Mouse (Mus musculus): ENCODE data around the gene Tnrc18. TPM values are rescaled to one million over a fixed set of nuclear protein-coding genes. Genes with fewer than 3 reads are reported as not detected.

Tnrc18 gene
- total and polyA plus RNA-seq, 2 experiments from 2014 or later: 19.4 to 114 TPM

DNA sequence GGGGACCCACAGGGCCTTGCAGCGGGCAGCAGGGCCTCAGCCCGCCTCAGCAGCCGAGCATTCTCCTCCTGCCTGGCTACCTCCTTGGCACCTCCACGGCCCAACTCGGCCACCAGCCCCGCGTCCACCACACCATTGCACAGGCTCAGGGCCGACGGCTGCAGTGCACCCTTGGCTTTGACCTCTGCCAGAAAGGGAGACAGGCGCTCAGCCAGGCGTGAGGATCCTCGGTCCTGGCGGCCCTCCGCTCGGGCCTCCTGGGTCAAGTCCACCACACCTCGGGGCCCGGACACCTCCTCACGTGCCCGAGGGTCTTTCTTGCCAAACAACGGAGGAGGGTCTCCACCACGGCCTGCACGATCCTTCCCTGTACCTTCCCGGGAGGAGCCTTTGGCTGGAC lies 29.2 kb downstream of the Tnrc18 start:
- ATAC-seq (ENCODE audit: low FRiP score): no peak
- peaks cover 23% of the 10 kb centered on the region for H3K36me3 ChIP-seq (ENCODE audit: insufficient read depth, low read length)
- 97% methylated on average over 21 of the region's 23 CpGs for WGBS

GRCm38 (mm10) chr5:142787304-142787905 lies 30.1 kb downstream of the Tnrc18 start:
- peaks cover 23% of the 10 kb centered on the region for H3K36me3 ChIP-seq (ENCODE audit: insufficient read depth, low read length)
- no peak overlapping the region for H3K27ac ChIP-seq (ENCODE audit: low read depth, low read length)
- no peaks in the 10 kb centered on the region for H3K27me3 ChIP-seq (ENCODE audit: insufficient read depth, low read length)
- WGBS: 86% methylated on average over 37 of the region's 37 CpGs
- H3K9me3 ChIP-seq (ENCODE audit: low read length): no peaks in the 10 kb centered on the region
- H3K9ac ChIP-seq (replicated peaks; ENCODE audit: low read length, poor library complexity, severe bottlenecking): no peak overlapping the region
- ATAC-seq (ENCODE audit: low FRiP score): no peak
- no peak overlapping the region for H3K4me3 ChIP-seq (ENCODE audit: low read depth, low read length)
- DNase-seq (ENCODE audit: low spot score): no peak
- 0 out of 2 replicates have a peak, but pooled peaks cover 4% of the 10 kb centered on the region for H3K4me1 ChIP-seq (ENCODE audit: insufficient read depth, low read length)
- H3K4me2 ChIP-seq (ENCODE audit: low read depth, low read length, poor library complexity, severe bottlenecking): no peak overlapping the region
- peak; percentile 23; the same call in 1 of the 2 replicates for TF ChIP-seq CTCF (IDR thresholded peaks at IDR 0.05)

More for the DNA sequence above, 29.2 kb downstream of the Tnrc18 start:
- Histone ChIP-seq H3K27ac (ENCODE audit: low read depth, low read length) (no peak overlapping the region), H3K9ac (replicated peaks; ENCODE audit: low read length, poor library complexity, severe bottlenecking) (no peak overlapping the region), H3K4me2 (ENCODE audit: low read depth, low read length, poor library complexity, severe bottlenecking) (no peak overlapping the region), H3K4me1 (ENCODE audit: insufficient read depth, low read length) (0 out of 2 replicates have a peak, but pooled peaks cover 4% of the 10 kb centered on the region), H3K9me3 (ENCODE audit: low read length) (no peaks in the 10 kb centered on the region), H3K4me3 (ENCODE audit: low read depth, low read length) (no peak overlapping the region), H3K27me3 (ENCODE audit: insufficient read depth, low read length) (no peaks in the 10 kb centered on the region)
- DNase-seq (ENCODE audit: low spot score): no peak
- no peak for TF ChIP-seq CTCF (IDR thresholded peaks at IDR 0.05)

- Histone ChIP-seq H3K9me3 (ENCODE audit: low read length) (no peaks in the 10 kb centered on the region), H3K27ac (ENCODE audit: low read depth, low read length) (no peak overlapping the region), H3K27me3 (ENCODE audit: insufficient read depth, low read length) (no peaks in the 10 kb centered on the region), H3K4me1 (ENCODE audit: insufficient read depth, low read length) (0 out of 2 replicates have a peak, but pooled peaks cover 4% of the 10 kb centered on the region), H3K9ac (replicated peaks; ENCODE audit: low read length, poor library complexity, severe bottlenecking) (no peak overlapping the region), H3K4me3 (ENCODE audit: low read depth, low read length) (no peak overlapping the region), H3K4me2 (ENCODE audit: low read depth, low read length, poor library complexity, severe bottlenecking) (no peak overlapping the region), H3K36me3 (ENCODE audit: insufficient read depth, low read length) (peaks cover 23% of the 10 kb centered on the region)
- no peak for DNase-seq (ENCODE audit: low spot score)
- no peak for TF ChIP-seq CTCF (IDR thresholded peaks at IDR 0.05)
- no peak for ATAC-seq (ENCODE audit: low FRiP score)
- WGBS: 86% methylated on average over 5 of the region's 5 CpGs
Measured at GRCm38 (mm10) chr5:142786709-142787108, 30.8 kb downstream of the Tnrc18 start.

DNA sequence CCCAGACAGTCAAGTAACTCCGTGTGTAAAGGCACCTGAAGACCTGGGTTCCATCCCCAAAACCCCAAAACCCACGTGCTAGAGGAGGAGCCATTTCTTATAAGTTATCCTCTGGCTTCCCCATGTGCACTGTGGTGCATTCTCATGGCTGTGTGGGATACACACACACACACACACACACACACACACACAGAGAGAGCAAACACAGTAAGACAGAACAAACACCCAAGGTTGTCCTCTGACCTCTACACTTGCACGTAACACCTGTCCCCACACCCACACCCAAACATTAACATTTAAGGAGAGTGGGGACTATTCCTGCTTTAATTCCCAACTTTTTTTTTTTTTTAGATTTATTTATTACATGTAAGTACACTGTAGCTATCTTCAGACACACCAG lies 31.2 kb downstream of the Tnrc18 start:
- no peak overlapping the region for H3K4me3 ChIP-seq (ENCODE audit: low read depth, low read length)
- no peak overlapping the region for H3K27ac ChIP-seq (ENCODE audit: low read depth, low read length)
- no peak overlapping the region for H3K4me2 ChIP-seq (ENCODE audit: low read depth, low read length, poor library complexity, severe bottlenecking)
- H3K4me1 ChIP-seq (ENCODE audit: insufficient read depth, low read length): 0 out of 2 replicates have a peak, but pooled peaks cover 4% of the 10 kb centered on the region
- no peak for ATAC-seq (ENCODE audit: low FRiP score)
- no peak for TF ChIP-seq CTCF (IDR thresholded peaks at IDR 0.05)
- WGBS: 87% methylated on average over 3 of the region's 3 CpGs
- no peak for DNase-seq (ENCODE audit: low spot score)
- peaks cover 23% of the 10 kb centered on the region for H3K36me3 ChIP-seq (ENCODE audit: insufficient read depth, low read length)
- no peak overlapping the region for H3K9ac ChIP-seq (replicated peaks; ENCODE audit: low read length, poor library complexity, severe bottlenecking)
- no peaks in the 10 kb centered on the region for H3K9me3 ChIP-seq (ENCODE audit: low read length)
- no peaks in the 10 kb centered on the region for H3K27me3 ChIP-seq (ENCODE audit: insufficient read depth, low read length)

- no peak for TF ChIP-seq CTCF (IDR thresholded peaks at IDR 0.05)
- no peak for ATAC-seq (ENCODE audit: low FRiP score)
- no peak for DNase-seq (ENCODE audit: low spot score)
- H3K4me1 ChIP-seq (ENCODE audit: insufficient read depth, low read length): peaks cover 7% of the 10 kb centered on the region
- H3K4me3 ChIP-seq (ENCODE audit: low read depth, low read length): no peak overlapping the region
- no peak overlapping the region for H3K4me2 ChIP-seq (ENCODE audit: low read depth, low read length, poor library complexity, severe bottlenecking)
- H3K27me3 ChIP-seq (ENCODE audit: insufficient read depth, low read length): no peaks in the 10 kb centered on the region
- H3K9me3 ChIP-seq (ENCODE audit: low read length): no peaks in the 10 kb centered on the region
- 59% methylated on average over 7 of the region's 7 CpGs for WGBS
- peaks cover 17% of the 10 kb centered on the region for H3K36me3 ChIP-seq (ENCODE audit: insufficient read depth, low read length)
- no peak overlapping the region for H3K9ac ChIP-seq (replicated peaks; ENCODE audit: low read length, poor library complexity, severe bottlenecking)
- no peak overlapping the region for H3K27ac ChIP-seq (ENCODE audit: low read depth, low read length)
Measured at GRCm38 (mm10) chr5:142783142-142783540, 34.3 kb downstream of the Tnrc18 start.

DNA sequence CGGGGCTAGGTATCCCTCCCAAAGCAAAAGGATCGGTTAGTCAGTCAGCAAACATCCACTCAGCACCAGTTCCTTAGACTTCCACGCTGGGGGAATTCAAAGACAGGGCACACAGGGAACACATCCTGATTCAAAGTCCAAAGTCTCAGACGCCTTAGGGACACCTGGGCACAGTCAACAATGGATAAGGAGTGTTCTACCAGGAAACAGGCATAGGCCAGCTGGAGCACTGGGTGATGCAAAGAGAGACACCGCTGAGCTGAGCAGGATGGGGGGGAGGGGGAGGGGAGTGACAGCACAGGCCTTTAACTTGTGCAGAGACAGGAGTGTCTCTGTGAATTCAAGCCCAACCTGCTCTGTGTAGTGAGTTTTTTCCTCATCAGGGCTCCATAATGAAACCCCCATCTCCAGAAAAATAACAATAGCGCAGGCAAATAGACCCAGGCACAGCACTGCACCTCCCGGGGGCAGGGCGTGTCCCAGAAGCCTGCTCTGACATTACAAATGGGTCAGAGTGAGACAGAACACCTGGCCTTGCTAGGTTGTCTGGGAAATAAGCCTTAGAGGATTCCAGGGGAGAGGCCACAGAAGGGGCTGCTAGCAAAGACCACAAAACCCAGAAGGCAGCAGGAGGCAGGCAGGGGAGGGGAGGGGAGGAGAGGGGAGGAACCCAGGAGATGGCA lies 34.9 kb downstream of the Tnrc18 start:
- no peaks in the 10 kb centered on the region for H3K27me3 ChIP-seq (ENCODE audit: insufficient read depth, low read length)
- no peak for ATAC-seq (ENCODE audit: low FRiP score)
- no peak overlapping the region for H3K9ac ChIP-seq (replicated peaks; ENCODE audit: low read length, poor library complexity, severe bottlenecking)
- no peak overlapping the region for H3K4me3 ChIP-seq (ENCODE audit: low read depth, low read length)
- H3K4me1 ChIP-seq (ENCODE audit: insufficient read depth, low read length): peaks cover 7% of the 10 kb centered on the region
- H3K36me3 ChIP-seq (ENCODE audit: insufficient read depth, low read length): peaks cover 12% of the 10 kb centered on the region
- H3K27ac ChIP-seq (ENCODE audit: low read depth, low read length): no peak overlapping the region
- no peak for DNase-seq (ENCODE audit: low spot score)
- H3K9me3 ChIP-seq (ENCODE audit: low read length): no peaks in the 10 kb centered on the region
- WGBS: 87% methylated on average over 8 of the region's 8 CpGs
- TF ChIP-seq CTCF (IDR thresholded peaks at IDR 0.05): no peak
- no peak overlapping the region for H3K4me2 ChIP-seq (ENCODE audit: low read depth, low read length, poor library complexity, severe bottlenecking)
